Mouse (Mus musculus) left cerebral cortex, postnatal 4 days (tissue): ENCODE results near the gene Cdyl. TPM values are rescaled to one million over a fixed set of nuclear protein-coding genes. Genes with fewer than 3 reads are reported as not detected.
A peak's percentile ranks its signal among the peaks of the same experiment; 100 is the strongest.
"Not testable (repeated sequence)": the region's sequence is repeated elsewhere in the genome, so short reads cannot be mapped to it uniquely, and the experiment has no call there.

Source experiments
- DNase-seq: peaks from one replicate; pipeline ENCODE4 v3.0.0-alpha.2; 2022
- intact Hi-C: fragments of 180-260 bp; cut with DNase I; formaldehyde crosslinking; loops from one replicate; pipeline ENCODE4 v1.15.1; 2025
- total RNA-seq, 2 experiments: library from RNA; stranded (reverse); gene quantifications; 2 replicates each; pipeline ENCODE4 v1.2.3; 2021

The Cdyl gene
- total RNA-seq, 2 experiments from 2014 or later, result 8.1 to 8.2 TPM

GRCm38 (mm10) chr13:35825639-35826038 lies 166.0 kb downstream of the Cdyl start:
- DNase-seq, result no peak
- intact Hi-C loops, result no loop called here

- intact Hi-C loops, result no loop called here
- DNase-seq, result peak; percentile 28
These were observed 173.0 kb downstream of the Cdyl start for GRCm38 (mm10) chr13:35832676-35833075.

GRCm38 (mm10) chr13:35833941-35834340 lies 174.3 kb downstream of the Cdyl start:
- no peak for DNase-seq
- intact Hi-C loops, result no loop called here

GRCm38 (mm10) chr13:35835669-35836068 lies 176.0 kb downstream of the Cdyl start:
- intact Hi-C loops, result no loop called here
- no peak for DNase-seq

- intact Hi-C loops, DNase-seq: not testable (repeated sequence)
These were observed 176.9 kb downstream of the Cdyl start for GRCm38 (mm10) chr13:35836501-35836900.

GRCm38 (mm10) chr13:35840102-35840501 lies 180.5 kb downstream of the Cdyl start:
- no peak for DNase-seq
- intact Hi-C loops, result no loop called here

- intact Hi-C loops, result no loop called here
- no peak for DNase-seq
These were observed 183.8 kb downstream of the Cdyl start for GRCm38 (mm10) chr13:35843383-35843782.

- DNase-seq, result no peak
- intact Hi-C loops, result no loop called here
These were observed 185.7 kb downstream of the Cdyl start for GRCm38 (mm10) chr13:35845306-35845705.

GRCm38 (mm10) chr13:35848694-35849093 lies 189.1 kb downstream of the Cdyl start:
- peak; percentile 37 for DNase-seq
- intact Hi-C loops, result no loop called here

- intact Hi-C loops, result no loop called here
These were observed 191.9 kb downstream of the Cdyl start for GRCm38 (mm10) chr13:35851581-35851980.

GRCm38 (mm10) chr13:35852851-35853575 lies 193.4 kb downstream of the Cdyl start:
- no peak for DNase-seq
- intact Hi-C loops, result no loop called here

More at GRCm38 (mm10) chr13:35851581-35851980, 191.9 kb downstream of the Cdyl start:
- no peak for DNase-seq

GRCm38 (mm10) chr13:35857486-35857885 lies 197.9 kb downstream of the Cdyl start:
- intact Hi-C loops, result no loop called here
- no peak for DNase-seq

- DNase-seq, result no peak
- intact Hi-C loops, result no loop called here
These were observed 201.3 kb downstream of the Cdyl start for GRCm38 (mm10) chr13:35860916-35861315.

GRCm38 (mm10) chr13:35870659-35871058 lies 211.0 kb downstream of the Cdyl start:
- DNase-seq, result no peak
- intact Hi-C loops, result no loop called here

- intact Hi-C loops, result no loop called here
- no peak for DNase-seq
These were observed 211.5 kb downstream of the Cdyl start for GRCm38 (mm10) chr13:35871107-35871506.

GRCm38 (mm10) chr13:35875396-35875795 lies 215.8 kb downstream of the Cdyl start:
- DNase-seq, result no peak
- intact Hi-C loops, result no loop called here

GRCm38 (mm10) chr13:35878282-35878681 lies 218.6 kb downstream of the Cdyl start:
- intact Hi-C loops, result no loop called here
- DNase-seq, result no peak

- intact Hi-C loops, result no loop called here
- DNase-seq, result no peak
These were observed 219.4 kb downstream of the Cdyl start for GRCm38 (mm10) chr13:35879068-35879467.

GRCm38 (mm10) chr13:35879519-35879918 lies 219.9 kb downstream of the Cdyl start:
- intact Hi-C loops, result no loop called here
- no peak for DNase-seq

- DNase-seq, result peak; percentile 82
These were observed 221.0 kb downstream of the Cdyl start for GRCm38 (mm10) chr13:35880555-35881046.

GRCm38 (mm10) chr13:35886121-35886725 lies 226.6 kb downstream of the Cdyl start:
- intact Hi-C loops, result no loop called here

More at GRCm38 (mm10) chr13:35880555-35881046, 221.0 kb downstream of the Cdyl start:
- intact Hi-C loops, result no loop called here

GRCm38 (mm10) chr13:35892866-35893265 lies 233.2 kb downstream of the Cdyl start:
- intact Hi-C loops, result no loop called here
- DNase-seq, result no peak

More at GRCm38 (mm10) chr13:35886121-35886725, 226.6 kb downstream of the Cdyl start:
- DNase-seq, result peak; percentile 55
